Mouse (Mus musculus): ENCODE data around the gene Mboat1.

GRCm38 (mm10) chr13:30259326-30259725 lies 123.0 kb downstream of the Mboat1 start:
- no peak for TF ChIP-seq ZC3H11A (IDR thresholded peaks at IDR 0.05; ENCODE audit: borderline replicate concordance, low read depth, low read length)
- TF ChIP-seq CHD2 (IDR thresholded peaks at IDR 0.05; ENCODE audit: low read depth, low read length) = no peak
- TF ChIP-seq ZNF384 (IDR thresholded peaks at IDR 0.05; ENCODE audit: low read depth, low read length) = no peak
- TF ChIP-seq HCFC1 (IDR thresholded peaks at IDR 0.05; ENCODE audit: borderline replicate concordance, insufficient read depth, low read length) = no peak
- no peak for TF ChIP-seq MAFK (IDR thresholded peaks at IDR 0.05; ENCODE audit: insufficient read depth, low read depth, low read length)

Measured in ES-E14 (cell line).